Mouse (Mus musculus) CD4-positive, CD25-positive, alpha-beta regulatory T cell, adult 4 months (primary cell): Measurements from ENCODE around the gene Ccdc40. TPM values are rescaled to one million over a fixed set of nuclear protein-coding genes. Genes with fewer than 3 reads are reported as not detected.
"Not testable (repeated sequence)": the region's sequence is repeated elsewhere in the genome, so short reads cannot be mapped to it uniquely, and the experiment has no call there.

Source experiments
- ATAC-seq: one replicate; pipeline ENCODE4 v1.8.0; 2017
- polyA plus RNA-seq, 2 experiments: library from polyadenylated mRNA; unstranded; fragments of 100-300 nt; shearing (Covaris generic); gene quantifications; one replicate each; pipeline ENCODE4 v1.2.1; 2017

Gene Ccdc40
- polyA plus RNA-seq, 2 experiments from 2014 or later: 2.9 to 3.6 TPM

DNA sequence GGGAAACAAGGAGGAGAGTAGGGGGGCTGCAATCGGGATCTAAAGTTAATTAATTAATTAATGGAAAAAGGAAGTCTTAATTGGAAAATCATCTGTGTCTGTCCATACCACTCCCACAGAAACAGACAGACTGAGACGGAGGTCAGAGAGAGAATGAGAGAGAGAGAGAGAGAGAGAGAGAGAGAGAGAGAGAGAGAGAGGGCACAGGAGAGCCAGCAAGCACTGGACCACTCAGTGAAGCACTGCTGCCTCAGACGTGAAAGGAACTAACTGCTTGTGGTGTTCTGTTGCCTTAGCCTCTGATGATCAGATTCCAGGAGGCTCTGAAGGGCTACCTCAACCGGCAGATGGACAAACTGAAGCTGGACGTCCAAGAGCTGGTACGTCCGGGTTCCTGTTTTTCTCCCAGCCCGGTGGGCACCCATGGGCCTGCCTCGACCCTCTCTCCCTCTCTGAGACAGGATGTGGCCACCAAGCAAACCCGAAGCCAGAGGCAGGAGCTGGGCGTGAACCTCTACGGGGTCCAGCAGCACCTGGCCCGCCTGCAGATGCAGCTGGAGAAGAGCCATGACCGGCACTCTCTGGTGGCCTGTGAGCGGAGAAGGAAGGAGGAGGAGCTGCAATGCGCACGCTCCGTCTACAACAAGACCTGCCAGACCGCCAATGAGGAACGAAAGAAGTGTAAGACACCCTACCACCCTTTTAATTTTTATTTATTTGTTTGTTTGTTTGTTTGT is 9.4 kb downstream of the Ccdc40 start:
- peak; percentile 75 for ATAC-seq

GRCm38 (mm10) chr11:119238305-119238721 is 9.9 kb downstream of the Ccdc40 start:
- ATAC-seq: peak; percentile 88

DNA sequence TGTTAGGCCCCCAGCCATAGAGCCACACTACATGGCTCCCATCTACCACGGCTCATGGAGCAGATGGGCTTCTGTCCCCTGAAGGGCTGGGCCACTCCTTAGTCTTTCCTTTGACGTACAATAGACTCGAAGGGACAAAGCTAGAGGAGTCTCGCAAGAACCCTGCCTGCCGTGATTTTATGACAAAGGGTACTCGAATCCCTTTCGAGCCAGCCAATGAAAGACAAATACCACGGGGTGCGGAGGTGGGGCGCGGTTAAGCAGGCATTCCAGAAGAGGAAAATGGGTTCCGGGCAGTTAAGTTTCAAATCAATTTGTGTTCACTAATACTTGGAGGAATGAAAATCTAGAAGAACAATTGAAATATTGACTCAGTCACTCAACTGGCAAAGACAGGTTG is 11.1 kb downstream of the Ccdc40 start:
- no peak for ATAC-seq

GRCm38 (mm10) chr11:119245543-119245942 is 17.2 kb downstream of the Ccdc40 start:
- ATAC-seq: not testable (repeated sequence)

- no peak for ATAC-seq
Measured at GRCm38 (mm10) chr11:119249011-119249410, 20.6 kb downstream of the Ccdc40 start.

DNA sequence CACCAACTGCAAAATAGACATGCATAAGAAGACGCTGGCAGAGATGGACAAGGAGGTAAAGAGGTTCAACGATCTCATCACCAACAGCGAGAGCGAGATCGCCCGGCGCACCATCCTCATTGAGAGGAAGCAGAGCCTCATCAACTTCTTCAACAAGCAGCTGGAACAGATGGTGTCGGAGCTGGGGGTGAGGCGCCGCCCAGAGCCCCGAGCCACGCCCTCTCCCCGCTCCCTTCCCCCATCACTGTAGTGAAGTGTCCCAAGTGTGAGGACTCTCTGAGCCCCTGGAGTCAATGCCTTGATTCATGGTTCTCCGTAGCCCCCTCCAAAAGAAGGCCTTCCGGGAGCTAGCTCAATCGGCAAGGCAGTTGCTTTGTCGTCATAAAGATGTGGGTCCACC is 22.6 kb downstream of the Ccdc40 start:
- ATAC-seq: no peak

- peak; percentile 83 for ATAC-seq
Measured at GRCm38 (mm10) chr11:119252854-119253541, 24.6 kb downstream of the Ccdc40 start.

DNA sequence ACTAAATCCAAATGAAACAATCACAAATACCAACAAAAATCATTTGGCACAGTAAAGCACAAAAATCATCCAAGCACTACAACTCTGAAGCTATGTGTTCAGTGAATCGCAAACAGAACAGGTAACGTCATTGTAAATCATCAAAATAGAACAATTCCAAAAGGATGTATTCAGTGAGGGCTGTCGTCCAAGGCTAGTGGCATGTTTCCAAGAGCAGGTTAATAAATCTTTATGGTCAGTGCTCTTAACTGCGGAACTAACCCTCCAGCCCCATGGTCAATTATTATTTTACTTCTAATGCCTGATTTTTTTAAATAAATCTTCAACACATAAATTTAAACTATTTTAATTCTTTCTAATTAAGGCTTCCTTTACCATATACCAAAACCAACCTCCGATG is 28.2 kb downstream of the Ccdc40 start:
- not testable (repeated sequence) for ATAC-seq

- no peak for ATAC-seq
Measured at GRCm38 (mm10) chr11:119258216-119258571, 29.8 kb downstream of the Ccdc40 start.

DNA sequence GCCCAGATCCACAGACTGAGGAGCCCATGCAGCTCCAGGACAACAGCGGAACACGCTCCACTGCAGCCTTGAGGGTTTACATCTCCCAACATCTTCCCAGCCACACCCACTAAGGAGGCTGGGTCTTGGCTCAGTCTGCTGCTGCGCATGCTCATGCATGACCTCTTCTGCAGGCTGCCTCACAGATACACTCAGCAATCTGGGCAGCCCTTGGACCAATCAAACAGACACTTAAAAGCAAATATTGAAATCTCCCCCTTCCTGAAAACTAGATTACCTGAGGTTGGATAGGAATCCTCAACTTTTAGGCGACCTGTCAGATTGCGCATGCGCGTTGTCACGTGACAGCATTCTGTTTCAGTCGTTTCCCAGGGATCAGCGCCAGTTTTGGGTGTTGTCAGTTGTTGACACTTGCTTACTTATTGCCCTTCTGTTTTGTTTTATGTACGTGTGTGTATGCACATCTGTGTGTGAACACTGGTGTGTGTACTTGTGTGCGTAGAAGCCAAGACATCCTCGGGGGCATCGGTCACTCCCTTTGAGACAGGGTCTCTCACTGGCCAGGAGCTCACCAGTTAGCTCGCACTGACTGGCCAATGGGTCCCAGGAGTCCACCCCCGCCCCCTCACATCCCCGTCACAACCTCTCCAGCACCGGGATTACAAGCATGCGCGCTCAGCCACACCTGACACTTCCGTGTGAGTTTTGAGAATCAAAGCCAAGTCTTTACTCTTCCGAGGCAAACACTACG is 30.4 kb downstream of the Ccdc40 start:
- ATAC-seq: peak; percentile 53

DNA sequence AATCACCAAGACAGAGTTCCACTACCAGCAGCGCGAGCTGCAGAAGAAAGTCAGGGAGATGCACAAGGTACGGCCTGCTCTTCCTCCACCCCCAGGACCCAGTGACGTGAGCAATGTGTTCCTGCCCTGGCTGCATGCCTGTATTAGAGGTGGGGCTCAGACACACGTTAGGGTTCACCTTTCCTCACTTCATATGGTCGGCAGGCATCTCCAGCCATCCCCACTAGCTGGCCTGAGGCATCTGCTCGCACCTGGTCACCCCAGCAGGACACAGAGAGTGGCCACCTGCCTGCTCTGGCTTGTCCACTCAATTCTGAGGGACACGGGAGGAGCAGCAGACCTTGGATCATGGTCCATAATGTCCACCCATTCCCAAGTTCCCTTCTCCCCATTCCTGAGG is 31.6 kb downstream of the Ccdc40 start:
- ATAC-seq: no peak

DNA sequence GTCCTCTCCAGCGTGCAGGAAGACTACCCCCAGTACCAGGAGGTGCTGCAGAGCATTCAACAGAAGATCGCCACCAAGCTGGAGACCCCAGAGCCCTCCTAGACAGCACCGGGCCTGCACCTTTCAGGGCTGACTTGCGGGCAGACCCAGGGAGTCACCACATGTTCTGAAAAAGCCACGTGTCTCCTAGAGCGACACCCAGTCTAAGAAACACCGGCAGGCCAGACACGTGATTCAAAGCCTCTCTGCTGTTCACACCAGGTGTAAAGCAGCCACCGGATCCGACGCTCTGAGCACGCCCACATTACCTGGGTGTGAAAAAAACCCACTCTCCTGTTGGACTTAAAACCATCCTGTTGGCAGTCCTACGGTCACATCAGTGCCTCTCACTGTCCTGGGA is 36.0 kb downstream of the Ccdc40 start:
- no peak for ATAC-seq

- ATAC-seq: no peak
Measured at GRCm38 (mm10) chr11:119265811-119266210, 37.4 kb downstream of the Ccdc40 start.

- no peak for ATAC-seq
Measured at GRCm38 (mm10) chr11:119267241-119267674, 38.9 kb downstream of the Ccdc40 start.

- ATAC-seq: peak; percentile 98
Measured at GRCm38 (mm10) chr11:119267768-119268556, 39.6 kb downstream of the Ccdc40 start, which contains the start of gene Gaa. Gene Gaa, plus strand, starts transcription at chr11:119267887.

- ATAC-seq: no peak
Measured at GRCm38 (mm10) chr11:119268557-119269195, 40.3 kb downstream of the Ccdc40 start.

- ATAC-seq: not testable (repeated sequence)
Measured at GRCm38 (mm10) chr11:119272492-119272891, 44.1 kb downstream of the Ccdc40 start.

GRCm38 (mm10) chr11:119273186-119273930 is 45.0 kb downstream of the Ccdc40 start:
- ATAC-seq: no peak

DNA sequence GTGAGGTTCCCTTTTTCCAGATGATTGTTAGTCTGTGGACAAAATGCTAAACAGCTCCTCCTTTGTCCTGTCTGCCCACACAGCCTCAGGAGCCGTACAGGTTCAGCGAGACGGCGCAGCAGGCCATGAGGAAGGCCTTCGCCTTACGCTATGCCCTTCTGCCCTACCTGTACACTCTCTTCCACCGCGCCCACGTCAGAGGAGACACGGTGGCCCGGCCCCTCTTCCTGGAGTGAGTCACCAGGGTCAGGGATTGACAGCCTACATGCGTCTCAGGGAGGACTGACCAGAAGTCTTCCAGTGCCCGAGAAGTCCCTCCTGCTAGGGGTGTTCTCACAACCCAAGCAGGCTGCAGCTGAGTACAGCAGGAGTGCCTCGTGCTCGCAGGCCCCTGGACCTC is 52.7 kb downstream of the Ccdc40 start:
- no peak for ATAC-seq

DNA sequence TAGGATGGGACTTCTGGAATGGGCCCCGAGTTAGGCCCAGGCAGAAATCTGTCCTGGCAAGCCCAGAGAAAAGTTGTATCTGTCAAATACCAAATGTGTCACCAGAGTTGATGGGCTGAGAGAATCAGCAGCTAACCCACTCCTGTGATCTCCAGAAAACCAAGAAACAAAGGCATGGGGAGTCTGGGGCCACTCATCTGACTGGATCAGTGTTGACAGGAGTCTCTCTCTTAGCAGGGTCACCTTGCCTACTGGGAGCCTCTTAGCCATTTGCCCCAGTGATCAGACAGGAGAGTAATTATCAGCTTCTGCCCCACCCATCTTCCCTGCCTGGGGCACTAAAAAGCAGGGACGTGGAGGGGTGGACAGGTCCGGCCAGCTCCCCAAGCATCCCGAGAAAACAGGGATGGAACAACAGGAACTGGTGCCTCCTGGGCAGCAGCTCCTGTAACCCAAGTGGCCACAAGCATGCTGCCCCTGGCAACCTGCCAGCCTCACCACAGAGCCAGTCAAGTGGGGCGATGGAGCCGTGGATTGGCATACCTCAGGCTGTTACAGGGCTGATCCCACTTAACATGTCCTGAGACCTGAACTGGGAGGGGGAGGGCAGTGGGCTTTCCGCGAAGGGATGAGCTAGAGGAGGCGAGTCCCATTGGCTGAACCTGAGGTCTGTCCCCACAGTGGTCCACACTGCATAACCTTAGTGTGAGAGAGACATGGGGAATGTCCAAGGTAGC is 57.6 kb downstream of the Ccdc40 start:
- ATAC-seq: no peak
